Mouse (Mus musculus): Measurements from ENCODE around the gene Chd4.

DNA sequence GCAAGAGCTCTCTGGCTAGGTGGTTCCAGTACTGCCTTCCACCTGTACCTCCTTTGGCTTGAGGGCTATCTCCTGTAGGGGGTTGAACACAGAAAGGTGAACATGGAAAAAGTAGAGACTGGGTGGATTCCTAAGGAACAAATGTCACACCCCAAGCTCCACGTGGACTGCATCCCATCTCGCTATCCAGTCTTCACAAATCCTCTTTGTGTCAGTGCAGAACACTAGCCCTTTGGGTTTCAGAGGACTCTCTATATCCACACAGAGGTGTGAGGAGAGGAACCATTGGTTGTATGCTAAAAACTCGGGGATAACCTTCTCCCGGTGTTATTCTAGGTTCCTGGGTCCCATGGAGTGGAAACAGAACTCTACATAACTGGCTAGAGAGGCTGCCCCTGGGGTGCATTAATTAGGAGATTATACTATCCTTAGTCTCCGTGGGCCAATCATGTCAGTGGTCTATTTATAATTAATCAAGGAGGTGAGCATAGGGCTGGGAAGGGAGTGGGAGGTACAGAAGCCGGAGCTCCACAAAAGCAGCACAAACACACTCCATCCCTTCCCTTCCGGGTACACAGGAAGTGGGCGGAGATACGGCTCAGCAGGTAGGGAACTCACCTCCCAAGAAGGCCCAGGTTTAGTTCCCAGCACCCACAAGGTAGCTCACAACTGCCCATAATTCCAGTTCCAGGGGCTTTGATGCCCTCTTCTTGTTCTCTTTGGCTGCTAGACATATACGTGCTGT, 5.3 kb upstream of the Chd4 start:
- no peak for TF ChIP-seq POLR2A (IDR thresholded peaks at IDR 0.05; ENCODE audit: control insufficient read depth, low read depth, low read length)
- TF ChIP-seq CTCF (IDR thresholded peaks at IDR 0.05; ENCODE audit: control insufficient read depth, insufficient read depth, insufficient replicate concordance, low read depth, low read length): no peak
